Mouse (Mus musculus): ENCODE data around the gene Spry1.
A peak's percentile ranks its signal among the peaks of the same experiment; 100 is the strongest.

Gene Spry1

DNA sequence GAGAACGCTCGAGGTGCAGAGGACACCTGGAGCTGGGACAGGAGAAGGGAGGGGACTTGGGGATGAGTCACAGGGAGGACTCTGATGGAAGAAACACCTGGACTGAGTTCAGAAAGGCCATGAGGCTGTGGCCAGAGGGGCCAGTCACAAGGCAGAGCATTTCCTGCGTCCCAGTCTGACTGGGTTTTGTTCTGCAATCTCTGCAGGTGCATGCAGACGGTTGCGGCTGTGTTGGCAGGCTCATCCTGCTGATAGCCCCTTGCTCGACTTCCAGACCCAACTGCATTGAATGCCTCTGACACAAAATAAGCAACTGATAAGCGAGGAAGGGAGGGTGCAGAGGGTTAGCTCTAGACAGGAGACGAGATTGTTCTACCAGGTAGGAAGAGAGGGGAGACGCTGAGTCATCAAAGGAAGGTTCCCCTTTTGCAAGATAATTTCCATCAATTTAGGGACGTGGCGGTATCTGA, 35.3 kb downstream of the Spry1 start:
- DNase-seq: no peak

DNA sequence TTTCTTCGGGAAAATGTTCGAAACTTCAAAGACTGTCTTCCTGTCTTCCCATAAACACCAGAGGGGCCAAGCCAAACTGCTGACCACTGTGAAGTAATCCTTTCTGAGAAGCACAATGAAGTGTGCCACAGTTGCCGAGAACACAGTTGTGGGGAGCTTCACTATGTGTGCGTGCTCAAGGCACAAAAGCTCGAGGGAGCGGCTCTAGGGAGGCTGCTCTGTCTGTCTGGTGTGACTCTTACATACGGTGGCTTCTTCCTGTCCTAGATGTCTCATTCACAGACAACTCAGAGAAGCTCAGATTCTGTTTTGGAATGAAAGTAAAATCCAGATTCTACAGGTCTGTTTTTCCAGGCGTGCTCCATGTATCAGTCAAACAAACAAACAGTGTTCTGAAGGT, 36.5 kb downstream of the Spry1 start:
- no peak for DNase-seq

DNA sequence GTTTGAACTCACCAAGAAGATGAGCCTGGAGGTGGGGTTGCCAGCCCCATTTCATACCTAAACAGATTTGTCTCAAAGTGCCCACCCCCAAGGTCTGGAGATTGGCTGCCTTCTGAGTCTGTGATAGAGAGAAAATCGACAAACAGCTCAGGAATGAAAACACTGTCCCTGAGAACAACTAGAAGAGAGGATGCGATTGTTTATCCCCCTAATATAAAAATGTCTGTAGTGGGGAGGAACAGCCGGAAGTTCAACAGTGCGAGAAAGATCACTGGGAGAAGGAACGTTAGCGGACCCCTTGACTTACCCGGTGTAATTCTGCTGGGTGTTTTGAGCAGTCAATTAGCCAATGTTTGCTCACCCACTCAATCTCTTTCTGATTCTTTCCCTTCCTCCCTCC, 46.5 kb downstream of the Spry1 start:
- DNase-seq: no peak

DNA sequence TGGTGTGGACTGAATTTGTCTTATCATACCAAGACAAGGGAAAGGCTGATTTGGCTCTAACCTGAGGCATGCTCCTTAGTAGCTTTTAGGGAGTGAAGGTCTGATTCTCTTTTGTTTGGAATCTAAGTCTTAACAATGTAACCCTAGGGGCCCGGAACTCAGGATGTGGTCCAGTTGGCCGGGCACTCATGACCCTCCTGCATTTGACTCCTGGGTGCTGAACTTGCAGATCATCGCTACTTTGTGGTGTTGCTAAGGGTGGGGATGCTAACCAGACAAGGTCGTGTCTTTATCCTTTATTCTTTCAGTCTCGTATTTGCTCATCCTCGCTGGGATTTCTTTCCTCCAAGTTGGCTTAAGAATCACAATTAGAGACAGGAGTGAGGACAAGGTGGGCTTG, 47.0 kb downstream of the Spry1 start:
- no peak for DNase-seq

DNA sequence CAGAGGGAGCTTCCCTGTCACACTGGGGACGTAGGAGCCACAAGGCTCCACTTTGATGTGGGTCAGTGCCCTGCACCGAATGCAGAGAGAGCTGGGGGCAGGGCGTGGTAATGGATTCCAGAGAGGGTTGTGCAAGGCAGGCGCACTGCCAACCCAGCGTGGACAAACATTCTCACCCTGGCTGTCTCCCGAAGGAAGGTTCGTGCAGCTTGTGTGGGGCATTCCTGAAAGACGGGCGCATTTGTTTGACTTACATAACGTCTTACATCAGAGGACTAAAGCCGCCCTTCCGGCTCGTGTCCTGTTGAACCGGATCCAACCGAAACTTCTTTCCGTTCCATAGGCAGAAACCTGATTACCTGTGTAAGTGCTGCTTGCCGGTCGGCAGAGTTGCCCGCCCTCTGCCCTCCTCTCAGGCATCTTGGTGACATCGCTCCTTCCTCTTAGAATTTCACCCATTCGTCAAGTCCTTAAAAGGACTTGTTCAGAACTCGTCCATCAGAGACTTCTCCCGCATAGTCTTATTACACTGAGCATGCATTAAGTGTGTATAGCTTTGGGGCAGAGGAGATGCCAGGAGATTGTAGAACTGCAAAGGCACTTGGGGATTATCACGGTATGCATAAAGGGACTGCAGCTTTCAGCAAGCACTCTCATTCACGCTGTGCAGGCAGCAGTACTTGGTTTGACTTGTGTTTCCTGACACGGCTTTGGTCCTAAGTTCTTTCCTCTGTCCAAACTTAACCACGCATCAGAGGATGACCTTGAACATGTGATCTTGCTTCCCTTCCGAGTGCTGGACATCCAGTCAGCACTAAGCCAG, 47.6 kb downstream of the Spry1 start:
- DNase-seq: peak; percentile 44

DNA sequence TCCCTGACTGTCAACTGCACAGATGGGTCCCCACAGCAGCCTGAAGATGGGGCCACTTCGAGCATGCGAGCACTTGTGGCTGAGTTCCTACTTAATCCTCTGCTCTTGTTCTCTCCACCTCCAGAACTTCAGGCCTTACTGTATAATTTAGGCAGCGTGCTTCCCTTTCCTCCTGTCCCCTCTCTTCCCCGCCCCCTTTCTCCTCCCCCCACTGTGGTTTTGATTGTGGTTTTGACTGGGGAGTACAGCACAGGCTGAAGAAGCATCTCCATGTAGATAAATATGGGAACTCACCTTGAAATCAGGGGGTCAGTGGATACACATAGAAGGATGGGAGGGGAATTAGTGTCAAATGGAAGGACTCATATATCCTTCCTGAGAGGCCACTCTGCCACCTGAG, 53.2 kb downstream of the Spry1 start:
- DNase-seq: no peak

DNA sequence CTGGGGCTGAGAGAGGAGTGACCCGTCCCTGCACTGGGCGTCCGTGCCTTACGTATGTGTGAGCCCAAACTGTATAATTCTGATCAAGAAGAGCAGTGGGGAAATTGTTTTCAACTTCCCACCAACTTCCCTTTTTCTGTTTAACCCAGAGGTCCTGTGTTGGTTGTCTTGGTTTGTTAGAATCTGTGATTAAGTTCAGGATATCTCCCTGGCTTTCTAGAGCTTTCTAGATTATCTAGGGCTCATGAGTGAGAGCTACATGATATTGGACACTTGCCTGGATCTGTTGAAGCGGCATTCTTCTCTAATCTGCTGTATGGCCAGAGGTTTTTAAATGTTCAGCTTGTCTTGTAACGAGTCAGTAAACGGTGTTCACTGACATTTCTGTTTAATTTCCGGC, 53.8 kb downstream of the Spry1 start:
- DNase-seq: no peak
